Mouse (Mus musculus) cortical plate, adult 2 months (tissue): ENCODE measurements around the gene Sdk1. TPM values are rescaled to one million over a fixed set of nuclear protein-coding genes. Genes with fewer than 3 reads are reported as not detected.

Experiments
- H3K27ac ChIP-seq: fragments of 200-500 bp; 2 replicates; pipeline ENCODE4 v1.5.1; 2012; ENCODE audit warnings: low read length, control low read depth, inconsistent platforms; ENCODE audit not compliant: insufficient read depth
- H3K4me1 ChIP-seq: fragments of 200-500 bp; 2 replicates; pipeline ENCODE4 v1.6.1; 2011; ENCODE audit warnings: low read length; ENCODE audit not compliant: control insufficient read depth, insufficient read depth
- H3K4me3 ChIP-seq: fragments of 200-500 bp; 2 replicates; pipeline ENCODE4 v1.5.1; 2011; ENCODE audit warnings: mild to moderate bottlenecking, low read length, control low read depth; ENCODE audit not compliant: insufficient read depth
- CTCF ChIP-seq: fragments of 200-500 bp; IDR thresholded peaks from 2 replicates; pipeline ENCODE4 v1.5.1; 2011; ENCODE audit warnings: mild to moderate bottlenecking, control low read depth, low read length; ENCODE audit not compliant: insufficient read depth; ENCODE audit errors: extremely low read depth
- POLR2A ChIP-seq: fragments of 200-500 bp; IDR thresholded peaks from 2 replicates; pipeline ENCODE4 v1.6.1; 2011; ENCODE audit warnings: mild to moderate bottlenecking, low read length, control low read depth; ENCODE audit not compliant: insufficient read depth; ENCODE audit errors: extremely low read depth
- polyA plus RNA-seq: library from polyadenylated mRNA; depleted of rRNA; stranded (reverse); fragments of >200 nt; gene quantifications from 2 replicates; pipeline ENCODE4 v1.2.3, GENCODE M21; 2012

Gene Sdk1
- polyA plus RNA-seq, 1 experiment = 3.3 TPM

- Histone ChIP-seq H3K4me1 (no peaks in the 10 kb centered on the region), H3K4me3 (no peak overlapping the region), H3K27ac (no peak overlapping the region)
- TF ChIP-seq CTCF = no peak
- no peak for TF ChIP-seq POLR2A
These were observed 675.7 kb downstream of the Sdk1 start for GRCm38 (mm10) chr5:141916954-141917353.

- H3K4me3 ChIP-seq = no peak overlapping the region
- TF ChIP-seq CTCF = no peak
- TF ChIP-seq POLR2A = no peak
- H3K27ac ChIP-seq = no peak overlapping the region
- no peaks in the 10 kb centered on the region for H3K4me1 ChIP-seq
These were observed 697.7 kb downstream of the Sdk1 start for GRCm38 (mm10) chr5:141939000-141939399.

GRCm38 (mm10) chr5:141940636-141941035 is 699.3 kb downstream of the Sdk1 start:
- Histone ChIP-seq H3K27ac (no peak overlapping the region), H3K4me1 (no peaks in the 10 kb centered on the region)
- no peak for TF ChIP-seq POLR2A
- no peak for TF ChIP-seq CTCF

GRCm38 (mm10) chr5:141950791-141951190 is 709.5 kb downstream of the Sdk1 start:
- Histone ChIP-seq H3K4me1 (no peaks in the 10 kb centered on the region), H3K27ac (no peak overlapping the region), H3K4me3 (no peak overlapping the region)
- TF ChIP-seq CTCF (no peak), POLR2A (no peak)

More at GRCm38 (mm10) chr5:141940636-141941035, 699.3 kb downstream of the Sdk1 start:
- H3K4me3 ChIP-seq = no peak overlapping the region

GRCm38 (mm10) chr5:141952270-141952669 is 711.0 kb downstream of the Sdk1 start:
- Histone ChIP-seq H3K27ac (no peak overlapping the region), H3K4me1 (no peaks in the 10 kb centered on the region), H3K4me3 (no peak overlapping the region)
- TF ChIP-seq CTCF = no peak
- no peak for TF ChIP-seq POLR2A

GRCm38 (mm10) chr5:141952708-141953490 is 711.6 kb downstream of the Sdk1 start:
- Histone ChIP-seq H3K4me1 (no peaks in the 10 kb centered on the region), H3K27ac (no peak overlapping the region), H3K4me3 (no peak overlapping the region)
- no peak for TF ChIP-seq CTCF
- no peak for TF ChIP-seq POLR2A

- Histone ChIP-seq H3K4me3 (no peak overlapping the region), H3K27ac (no peak overlapping the region), H3K4me1 (no peaks in the 10 kb centered on the region)
- no peak for TF ChIP-seq CTCF
- no peak for TF ChIP-seq POLR2A
These were observed 729.8 kb downstream of the Sdk1 start for GRCm38 (mm10) chr5:141971071-141971470.

- Histone ChIP-seq H3K4me3 (no peak overlapping the region), H3K27ac (no peak overlapping the region), H3K4me1 (no peaks in the 10 kb centered on the region; the same call in 1 of the 2 replicates)
- TF ChIP-seq CTCF (no peak), POLR2A (no peak)
These were observed 738.2 kb downstream of the Sdk1 start for GRCm38 (mm10) chr5:141979511-141979910.

- H3K4me1 ChIP-seq = no peaks in the 10 kb centered on the region; the same call in 1 of the 2 replicates
- no peak for TF ChIP-seq CTCF
- no peak for TF ChIP-seq POLR2A
These were observed 739.5 kb downstream of the Sdk1 start for GRCm38 (mm10) chr5:141980746-141981145.

GRCm38 (mm10) chr5:141984322-141984721 is 743.0 kb downstream of the Sdk1 start:
- Histone ChIP-seq H3K27ac (no peak overlapping the region), H3K4me3 (no peak overlapping the region), H3K4me1 (no peaks in the 10 kb centered on the region; the same call in 1 of the 2 replicates)
- TF ChIP-seq CTCF (0 out of 2 replicates have a peak, but pooled peaks have one; percentile 19), POLR2A (no peak)

More at GRCm38 (mm10) chr5:141980746-141981145, 739.5 kb downstream of the Sdk1 start:
- Histone ChIP-seq H3K4me3 (no peak overlapping the region), H3K27ac (no peak overlapping the region)
